Mouse (Mus musculus) stomach, embryonic 14.5 days (tissue): ENCODE measurements around the gene Nln. TPM values are rescaled to one million over a fixed set of nuclear protein-coding genes. Genes with fewer than 3 reads are reported as not detected.

ENCODE experiments used
- ATAC-seq: fragments of 200-750 bp; cut with Nextera tagmentation; 2 replicates; pipeline ENCODE4 v1.8.0; 2017; ENCODE audit warnings: low read depth, moderate TSS enrichment; ENCODE audit not compliant: insufficient number of reproducible peaks, insufficient read depth, low FRiP score
- H3K27ac ChIP-seq: fragments of 300-500 bp; sonication (generic); 2 replicates; pipeline ENCODE4 v1.5.1; 2014; ENCODE audit warnings: mild to moderate bottlenecking, low read length, moderate library complexity, mixed read lengths
- H3K27me3 ChIP-seq: fragments of 300-500 bp; sonication (generic); 2 replicates; pipeline ENCODE4 v1.6.1; 2014; ENCODE audit warnings: low read length, control low read depth, mixed read lengths; ENCODE audit not compliant: control insufficient read depth, insufficient read depth
- H3K36me3 ChIP-seq: fragments of 300-500 bp; sonication (generic); 2 replicates; pipeline ENCODE4 v1.6.1; 2014; ENCODE audit warnings: mild to moderate bottlenecking, control low read depth, low read length, moderate library complexity, mixed read lengths; ENCODE audit not compliant: control insufficient read depth, insufficient read depth
- H3K4me1 ChIP-seq: fragments of 300-500 bp; sonication (generic); 2 replicates; pipeline ENCODE4 v1.6.1; 2014; ENCODE audit warnings: low read length, control low read depth, mixed read lengths; ENCODE audit not compliant: control insufficient read depth, insufficient read depth
- H3K4me2 ChIP-seq: fragments of 300-500 bp; sonication (generic); replicated peaks from 2 replicates; pipeline ENCODE4 v1.6.1; 2014; ENCODE audit warnings: low read depth, low read length, control low read depth
- H3K4me3 ChIP-seq: fragments of 300-500 bp; sonication (generic); 2 replicates; pipeline ENCODE4 v1.5.1; 2014; ENCODE audit warnings: low read depth, low read length, control low read depth
- H3K9ac ChIP-seq: fragments of 300-500 bp; sonication (generic); replicated peaks from 2 replicates; pipeline ENCODE4 v1.6.1; 2014; ENCODE audit warnings: low read depth, mild to moderate bottlenecking, control low read depth, low read length, moderate library complexity, mixed read lengths
- H3K9me3 ChIP-seq: fragments of 300-500 bp; sonication (generic); 2 replicates; pipeline ENCODE4 v1.6.1; 2016; ENCODE audit warnings: low read depth, low read length, control low read depth; ENCODE audit not compliant: control insufficient read depth
- WGBS: fragments of 180-500 bp; shearing (Covaris S2); extraction: QIAGEN DNeasy Blood & Tissue Kit; methylation state at CpG from one replicate; pipeline ENCODE4 v1.1.7; 2014; 5-methylcytosine and 5-hydroxymethylcytosine counted together
- polyA plus RNA-seq: library from polyadenylated mRNA; unstranded; fragments of >200 nt; fragmentation: Nextera tagmentation; extraction: Ambion mirVana; gene quantifications from 2 replicates; pipeline ENCODE4 v1.2.1, GENCODE M21; 2014

Gene Nln
- polyA plus RNA-seq, 1 experiment from 2014 or later = 22.9 TPM

DNA sequence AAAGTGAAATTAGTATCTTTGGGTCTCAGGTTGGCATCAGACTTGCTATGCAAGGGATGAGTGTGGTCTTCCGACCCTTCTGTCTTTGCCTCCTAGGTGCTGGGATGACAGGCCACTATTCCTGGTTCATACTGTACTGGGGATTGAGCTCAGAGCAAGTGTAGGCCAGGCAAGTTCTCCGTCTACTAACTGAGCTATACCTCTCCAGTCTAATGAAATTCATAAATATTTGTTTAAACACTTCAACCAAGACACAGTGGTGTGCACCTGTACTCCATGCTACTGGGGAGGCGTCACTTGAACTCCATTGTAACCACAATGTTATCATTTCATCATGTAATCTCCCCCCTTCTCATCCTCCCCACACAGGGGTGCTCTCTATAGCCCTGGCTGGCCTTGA is 82.9 kb downstream of the Nln start:
- WGBS = 69% methylated on average over 3 of the region's 3 CpGs
- peak overlapping the region; percentile 94; the same call in 1 of the 2 replicates for H3K27ac ChIP-seq
- no peaks in the 10 kb centered on the region for H3K9me3 ChIP-seq
- no peak overlapping the region for H3K4me3 ChIP-seq
- peaks cover 17% of the 10 kb centered on the region for H3K4me1 ChIP-seq
- no peaks in the 10 kb centered on the region for H3K36me3 ChIP-seq
- H3K9ac ChIP-seq = no peak overlapping the region; the same call in 1 of the 2 replicates
- ATAC-seq = no peak
- no peak overlapping the region for H3K4me2 ChIP-seq
- no peaks in the 10 kb centered on the region for H3K27me3 ChIP-seq

DNA sequence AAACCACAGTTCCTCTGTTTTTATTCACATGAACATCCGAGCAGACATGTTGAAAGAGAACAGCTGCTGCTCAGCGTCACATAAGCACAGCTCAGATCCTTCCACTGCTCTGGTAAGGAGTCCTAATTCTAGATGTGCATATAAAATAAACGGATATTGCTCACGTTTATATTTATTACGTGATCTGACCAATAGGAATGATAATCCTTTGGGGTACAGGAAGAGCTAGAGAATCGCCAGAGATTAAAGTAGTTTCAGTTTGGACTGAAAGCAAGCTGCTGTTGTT is 83.8 kb downstream of the Nln start:
- Histone ChIP-seq H3K27me3 (no peaks in the 10 kb centered on the region), H3K27ac (peak overlapping the region; percentile 94), H3K9ac (no peak overlapping the region), H3K9me3 (no peaks in the 10 kb centered on the region), H3K4me3 (no peak overlapping the region), H3K36me3 (no peaks in the 10 kb centered on the region), H3K4me1 (peaks cover 14% of the 10 kb centered on the region), H3K4me2 (peak overlapping the region; percentile 3; the same call in 1 of the 2 replicates)
- peak; percentile 47; the same call in 1 of the 2 replicates for ATAC-seq
- 28% methylated on average over 6 of the region's 6 CpGs for WGBS

DNA sequence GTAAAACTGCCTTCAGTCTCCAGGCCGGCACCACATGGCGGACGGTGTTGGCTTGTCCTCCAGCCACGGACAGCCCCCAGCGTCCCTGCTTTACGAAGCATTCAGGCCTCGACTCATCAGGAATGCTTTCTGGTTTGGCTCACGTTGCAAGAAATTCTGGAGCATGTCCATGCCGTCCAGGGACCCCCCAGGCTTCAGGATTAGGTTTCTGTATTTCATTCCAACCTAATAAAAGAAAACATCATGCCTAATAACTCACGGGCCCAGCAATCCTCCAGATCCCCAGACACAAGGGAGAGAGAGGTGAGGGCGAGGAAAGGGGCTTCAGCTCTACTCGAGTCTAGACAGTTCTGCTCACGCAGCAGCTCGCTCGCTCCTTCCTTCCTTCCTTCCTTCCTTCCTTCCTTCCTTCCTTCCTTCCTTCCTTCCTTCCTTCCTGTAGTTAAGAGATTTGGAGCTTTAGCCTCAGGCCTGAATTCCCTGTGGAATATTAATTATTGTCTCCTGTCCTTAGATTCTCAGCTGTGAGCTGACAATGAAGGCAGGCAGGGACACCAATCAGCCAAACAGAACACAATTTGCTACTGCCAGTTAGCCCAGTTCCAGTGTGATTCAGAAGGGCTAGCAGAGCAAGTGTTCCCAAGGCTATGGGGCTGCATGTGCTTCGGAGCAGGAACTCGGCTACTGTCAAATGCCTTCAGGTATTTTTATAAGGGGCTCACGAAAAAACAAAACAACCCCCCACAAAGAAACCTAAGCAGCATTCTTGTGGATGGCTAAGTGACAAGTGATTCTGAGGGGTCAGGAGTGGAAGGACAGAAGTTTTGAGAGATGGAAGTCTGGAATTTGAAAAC is 84.3 kb downstream of the Nln start:
- Histone ChIP-seq H3K27me3 (no peaks in the 10 kb centered on the region), H3K4me1 (peaks cover 14% of the 10 kb centered on the region), H3K36me3 (no peaks in the 10 kb centered on the region), H3K9ac (no peak overlapping the region), H3K4me3 (no peak overlapping the region), H3K4me2 (peak overlapping the region; percentile 3; the same call in 1 of the 2 replicates), H3K27ac (peak overlapping the region; percentile 94), H3K9me3 (no peaks in the 10 kb centered on the region)
- ATAC-seq = peak; percentile 40; the same call in 1 of the 2 replicates
- 36% methylated on average over 18 of the region's 18 CpGs for WGBS

DNA sequence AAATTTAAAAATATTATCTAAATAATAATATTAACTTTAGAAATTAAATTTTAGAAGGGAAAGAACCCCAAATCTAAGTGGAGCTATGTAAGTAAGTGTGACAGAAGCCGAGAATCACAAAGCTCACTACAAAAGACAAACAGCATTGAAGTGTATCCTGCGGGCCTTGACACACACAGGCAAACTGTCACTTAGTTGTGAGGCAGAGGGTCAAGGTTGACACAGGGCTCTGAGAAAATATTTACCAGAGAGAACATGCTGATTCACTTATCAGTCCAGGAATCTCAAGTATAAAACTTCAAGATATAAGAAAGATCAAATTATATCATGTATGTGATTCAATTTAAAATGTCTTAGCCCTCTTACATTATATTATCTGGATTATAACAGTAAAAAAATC is 85.1 kb downstream of the Nln start:
- Histone ChIP-seq H3K4me3 (no peak overlapping the region), H3K9ac (no peak overlapping the region), H3K4me1 (peaks cover 14% of the 10 kb centered on the region), H3K36me3 (no peaks in the 10 kb centered on the region), H3K27ac (peak overlapping the region; percentile 29; the same call in 1 of the 2 replicates), H3K9me3 (no peaks in the 10 kb centered on the region), H3K27me3 (no peaks in the 10 kb centered on the region), H3K4me2 (no peak overlapping the region)
- ATAC-seq = no peak
- WGBS = 68% methylated on average over 2 of the region's 2 CpGs

DNA sequence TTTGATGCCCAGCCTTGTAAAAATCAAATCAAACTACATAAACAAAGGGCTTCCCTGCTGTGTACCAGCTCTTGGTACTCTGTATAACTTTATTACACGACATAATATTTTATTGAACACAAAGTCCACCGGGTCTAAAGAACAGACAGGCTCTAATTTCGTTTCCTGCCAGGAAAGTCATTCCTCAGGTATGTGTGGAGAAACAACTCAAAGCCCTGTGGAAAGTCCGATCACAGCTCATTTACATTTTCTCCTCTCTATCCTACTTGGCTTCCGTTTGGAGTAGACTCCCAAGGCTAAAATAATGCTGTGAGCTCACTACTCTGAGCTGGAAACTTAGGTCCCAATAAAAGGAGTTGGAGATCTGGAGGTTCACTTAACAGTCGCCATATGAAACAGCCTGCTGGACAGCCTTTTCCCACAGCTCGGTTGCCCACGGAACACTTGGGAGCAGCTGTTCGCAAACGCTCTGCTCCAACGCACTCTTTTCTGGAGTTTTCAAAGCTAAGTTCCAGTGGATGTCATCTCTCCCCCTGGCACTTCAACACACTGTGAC is 86.0 kb downstream of the Nln start:
- no peak for ATAC-seq
- no peaks in the 10 kb centered on the region for H3K36me3 ChIP-seq
- WGBS = 59% methylated on average over 11 of the region's 11 CpGs
- H3K4me1 ChIP-seq = peaks cover 14% of the 10 kb centered on the region
- H3K9ac ChIP-seq = no peak overlapping the region
- no peak overlapping the region; the same call in 1 of the 2 replicates for H3K27ac ChIP-seq
- no peak overlapping the region for H3K4me2 ChIP-seq
- no peaks in the 10 kb centered on the region for H3K9me3 ChIP-seq
- H3K27me3 ChIP-seq = no peaks in the 10 kb centered on the region
- H3K4me3 ChIP-seq = no peak overlapping the region

- Histone ChIP-seq H3K4me2 (no peak overlapping the region), H3K27me3 (no peaks in the 10 kb centered on the region), H3K4me3 (no peak overlapping the region), H3K9me3 (no peaks in the 10 kb centered on the region), H3K4me1 (no peaks in the 10 kb centered on the region; the same call in 1 of the 2 replicates), H3K27ac (no peak overlapping the region), H3K36me3 (no peaks in the 10 kb centered on the region), H3K9ac (no peak overlapping the region)
- 75% methylated on average over 7 of the region's 7 CpGs for WGBS
- ATAC-seq = no peak
Observed at GRCm38 (mm10) chr13:104018466-104019076, 90.8 kb downstream of the Nln start.

GRCm38 (mm10) chr13:104015246-104016105 is 93.9 kb downstream of the Nln start:
- no peak overlapping the region for H3K4me3 ChIP-seq
- ATAC-seq = no peak
- no peak overlapping the region for H3K4me2 ChIP-seq
- H3K36me3 ChIP-seq = no peaks in the 10 kb centered on the region
- no peaks in the 10 kb centered on the region for H3K4me1 ChIP-seq
- H3K27me3 ChIP-seq = no peaks in the 10 kb centered on the region
- 76% methylated on average over 18 of the region's 18 CpGs for WGBS
- H3K9ac ChIP-seq = no peak overlapping the region
- no peaks in the 10 kb centered on the region for H3K9me3 ChIP-seq
- H3K27ac ChIP-seq = no peak overlapping the region

GRCm38 (mm10) chr13:104014038-104014437 is 95.4 kb downstream of the Nln start:
- Histone ChIP-seq H3K27me3 (no peaks in the 10 kb centered on the region), H3K9ac (no peak overlapping the region), H3K27ac (no peak overlapping the region), H3K36me3 (no peaks in the 10 kb centered on the region), H3K4me2 (no peak overlapping the region), H3K4me3 (no peak overlapping the region), H3K4me1 (no peaks in the 10 kb centered on the region), H3K9me3 (no peaks in the 10 kb centered on the region)
- 85% methylated on average over 11 of the region's 11 CpGs for WGBS
- no peak for ATAC-seq
